Mouse (Mus musculus) lung, postnatal 25 days (tissue): ENCODE results near the gene Fgfrl1.

ENCODE experiments used
- DNase-seq: peaks from one replicate; pipeline ENCODE4 v3.0.0; 2022; ENCODE audit warnings: low spot score

Fgfrl1 gene

GRCm38 (mm10) chr5:108692271-108692670 lies at the start of gene Fgfrl1:
TSS of gene Fgfrl1 (plus strand) at chr5:108692382.
- peak; percentile 68 for DNase-seq

GRCm38 (mm10) chr5:108643674-108644073 lies 48.5 kb upstream of the Fgfrl1 start:
- DNase-seq = peak; percentile 18

- peak; percentile 22 for DNase-seq
These were observed 46.4 kb upstream of the Fgfrl1 start for GRCm38 (mm10) chr5:108645651-108646342.

- no peak for DNase-seq
These were observed 45.9 kb upstream of the Fgfrl1 start for GRCm38 (mm10) chr5:108646343-108646660.

GRCm38 (mm10) chr5:108647311-108647710 lies 44.9 kb upstream of the Fgfrl1 start:
- no peak for DNase-seq

DNA sequence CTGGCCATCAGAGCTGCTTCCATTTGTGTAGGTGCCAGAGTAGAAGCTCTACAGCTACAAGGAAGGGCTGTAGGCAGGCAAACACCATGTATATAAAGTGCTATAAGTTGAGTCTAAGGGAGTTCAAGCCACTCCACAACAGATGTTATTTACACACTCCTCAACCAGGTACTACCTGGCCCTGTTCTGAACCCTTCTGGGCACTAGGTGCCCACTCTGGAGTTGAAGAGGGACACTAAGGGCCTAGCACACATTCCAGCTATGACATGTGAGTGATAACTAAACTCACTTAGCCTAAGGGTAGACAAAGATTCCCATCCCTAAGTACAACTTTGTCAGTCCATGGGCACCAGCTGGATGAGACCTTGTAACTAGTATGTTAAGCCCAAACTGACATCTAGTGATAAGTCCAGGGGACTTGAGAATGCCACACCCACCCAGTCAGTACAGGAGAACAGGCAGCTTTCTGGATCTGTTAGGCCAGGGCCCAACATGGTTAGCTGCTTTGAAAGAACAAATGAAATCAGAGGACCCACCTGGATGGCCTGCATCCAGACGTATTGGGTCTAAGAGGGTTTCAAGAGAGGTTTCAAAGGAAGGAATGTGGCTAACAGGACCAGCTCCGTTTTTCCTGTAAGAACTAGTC lies 44.2 kb upstream of the Fgfrl1 start:
- peak; percentile 30 for DNase-seq

DNA sequence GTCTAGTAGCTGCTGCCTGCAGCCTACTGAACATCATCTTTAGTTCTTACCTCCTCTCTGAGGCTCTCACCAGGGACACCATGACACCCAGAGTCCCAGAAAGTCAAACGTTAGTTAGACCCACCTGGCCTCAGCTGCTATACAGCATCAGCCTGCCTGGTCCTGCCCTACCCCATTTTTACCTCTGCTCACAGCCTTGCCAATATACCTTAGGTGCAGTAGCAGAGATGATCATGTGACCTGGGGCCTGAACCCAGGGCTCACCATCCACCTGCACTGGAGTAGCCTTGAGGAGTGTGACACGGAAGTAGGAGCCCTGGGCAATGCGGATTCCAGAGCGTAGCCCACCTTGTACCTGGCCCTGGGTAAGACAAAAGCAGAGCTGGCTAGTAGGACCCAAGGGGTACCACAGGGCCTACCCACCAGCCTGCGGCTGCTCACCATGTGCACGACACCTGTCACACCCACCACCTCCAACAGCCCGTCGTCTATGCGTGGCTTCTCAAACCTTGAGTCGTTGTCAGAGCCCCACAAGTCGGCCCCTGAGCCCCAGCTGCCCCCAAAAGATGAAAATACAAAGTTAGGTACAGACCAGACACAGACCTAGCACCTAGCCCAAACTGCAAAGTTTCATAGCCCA lies 43.1 kb upstream of the Fgfrl1 start:
- no peak for DNase-seq

DNA sequence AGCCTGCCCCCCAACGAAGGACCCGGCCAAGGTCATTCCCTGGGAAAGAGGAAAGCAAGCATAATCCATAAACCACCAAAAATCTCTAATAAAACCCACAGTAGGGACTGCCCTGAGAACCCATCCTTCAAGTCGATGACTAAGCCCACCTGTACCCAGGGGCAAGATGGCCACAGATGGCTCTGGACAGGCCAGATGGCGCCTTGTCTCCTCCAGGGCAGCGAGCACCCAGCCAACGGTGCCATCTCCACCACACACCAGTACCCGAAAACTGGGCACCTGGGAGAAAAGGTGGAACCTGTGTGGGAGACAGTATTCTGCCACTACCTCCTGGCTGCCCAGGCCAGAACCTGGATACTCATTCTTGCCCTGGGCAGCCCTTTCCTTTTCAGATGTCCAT lies 41.8 kb upstream of the Fgfrl1 start:
- no peak for DNase-seq

GRCm38 (mm10) chr5:108651136-108651720 lies 41.0 kb upstream of the Fgfrl1 start:
- DNase-seq = no peak

DNA sequence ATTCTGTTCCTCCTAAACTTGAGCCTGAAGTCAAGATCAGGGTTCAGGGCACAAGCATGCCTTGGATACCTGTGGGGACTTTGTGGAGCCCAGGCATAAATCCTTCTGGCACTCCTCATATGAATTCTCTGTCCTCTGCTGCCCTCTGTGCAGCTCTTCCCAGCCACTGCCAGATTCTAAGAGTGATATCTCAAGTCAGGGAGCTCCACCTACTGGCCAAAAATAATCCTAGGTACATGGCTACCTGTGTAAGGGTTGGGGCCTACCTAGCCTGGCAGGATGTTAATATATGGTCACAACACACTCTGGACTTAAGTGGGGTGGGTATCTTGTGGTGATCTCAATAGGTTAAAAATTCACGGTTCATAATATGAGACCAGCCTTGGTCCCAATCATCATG lies 40.4 kb upstream of the Fgfrl1 start:
- DNase-seq = peak; percentile 79

GRCm38 (mm10) chr5:108653341-108653740 lies 38.8 kb upstream of the Fgfrl1 start:
- no peak for DNase-seq

GRCm38 (mm10) chr5:108654444-108654990 lies 37.7 kb upstream of the Fgfrl1 start:
- DNase-seq = no peak

DNA sequence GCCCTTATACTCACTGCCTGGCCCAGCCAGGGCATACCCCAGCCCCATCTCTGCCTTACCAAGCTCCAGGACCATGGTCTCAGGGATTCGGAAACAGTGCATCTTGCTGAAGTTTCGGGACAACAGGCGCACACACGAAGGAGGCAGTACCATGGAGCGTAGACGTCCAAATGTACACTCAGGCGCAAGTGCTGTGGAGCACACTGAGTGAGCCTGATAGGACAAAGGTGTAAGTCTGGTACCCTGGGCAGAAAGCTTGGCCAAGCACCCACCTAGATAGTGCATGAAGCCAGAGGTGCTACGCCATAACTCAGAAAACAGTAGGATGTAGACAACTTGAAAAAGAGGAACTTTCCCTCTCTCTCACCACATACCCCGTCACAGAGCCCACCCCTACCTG lies 36.8 kb upstream of the Fgfrl1 start:
- no peak for DNase-seq

DNA sequence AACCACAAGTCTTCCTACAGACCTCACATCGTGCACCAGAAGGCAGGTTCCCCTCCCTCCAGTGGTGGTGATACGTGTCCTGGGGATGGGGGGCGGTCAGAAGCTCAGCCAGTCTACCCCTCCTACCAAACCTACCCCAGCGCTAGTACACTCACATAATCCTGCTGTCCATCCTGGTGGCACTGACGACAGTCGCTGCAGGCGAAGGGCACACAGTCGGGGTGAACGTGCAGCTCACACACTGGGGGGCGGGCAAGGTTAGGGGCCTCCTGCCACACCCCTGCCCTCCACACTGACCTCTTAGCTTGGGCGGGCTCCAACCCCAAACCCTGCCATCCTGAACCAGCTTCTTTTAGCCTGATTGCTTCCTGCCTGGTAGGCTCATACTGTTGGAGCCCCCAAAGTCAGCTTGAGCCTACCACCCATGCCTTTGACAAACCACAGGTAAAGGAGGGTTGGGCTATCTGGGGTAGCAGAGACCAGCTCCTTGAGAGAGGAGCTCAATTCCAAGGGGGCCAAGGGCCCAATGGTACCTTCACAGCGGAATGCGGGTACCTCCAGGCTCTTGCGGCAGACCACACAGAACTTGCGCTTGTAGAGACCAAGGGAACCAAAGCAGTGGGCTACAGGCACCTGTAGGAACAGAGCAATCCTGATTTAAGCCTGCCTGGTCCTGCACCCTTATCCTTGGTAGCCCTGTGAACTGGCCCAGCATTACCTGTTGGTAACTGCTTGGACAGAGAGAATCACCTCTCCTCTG lies 36.1 kb upstream of the Fgfrl1 start:
- DNase-seq = no peak

DNA sequence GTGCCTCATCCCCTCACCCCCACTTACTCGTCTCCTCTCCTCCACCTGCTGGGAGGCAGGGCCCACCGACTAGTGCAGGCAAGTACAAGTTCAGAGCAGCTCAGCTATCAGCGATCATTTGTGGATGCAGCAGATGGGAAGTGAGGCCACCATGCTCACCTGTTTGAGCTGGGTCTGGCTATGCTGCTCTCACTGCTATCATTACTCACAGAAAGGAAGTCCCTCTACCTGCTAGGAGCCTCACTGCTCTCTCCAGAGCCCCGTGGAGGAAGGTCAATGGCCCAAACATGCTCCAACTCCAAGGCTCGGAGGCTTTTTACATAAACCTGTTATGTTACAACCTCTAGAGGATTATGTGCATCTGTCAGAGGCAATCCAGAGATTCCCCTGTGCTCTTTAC lies 34.8 kb upstream of the Fgfrl1 start:
- DNase-seq = no peak

- no peak for DNase-seq
These were observed 33.6 kb upstream of the Fgfrl1 start for GRCm38 (mm10) chr5:108658611-108659010.

GRCm38 (mm10) chr5:108659698-108660631 lies 32.2 kb upstream of the Fgfrl1 start, which contains the start of gene Idua:
TSS of gene Idua (plus strand) at chr5:108660331.
- no peak for DNase-seq

- DNase-seq = peak; percentile 93
These were observed 31.4 kb upstream of the Fgfrl1 start for GRCm38 (mm10) chr5:108660632-108661268.

DNA sequence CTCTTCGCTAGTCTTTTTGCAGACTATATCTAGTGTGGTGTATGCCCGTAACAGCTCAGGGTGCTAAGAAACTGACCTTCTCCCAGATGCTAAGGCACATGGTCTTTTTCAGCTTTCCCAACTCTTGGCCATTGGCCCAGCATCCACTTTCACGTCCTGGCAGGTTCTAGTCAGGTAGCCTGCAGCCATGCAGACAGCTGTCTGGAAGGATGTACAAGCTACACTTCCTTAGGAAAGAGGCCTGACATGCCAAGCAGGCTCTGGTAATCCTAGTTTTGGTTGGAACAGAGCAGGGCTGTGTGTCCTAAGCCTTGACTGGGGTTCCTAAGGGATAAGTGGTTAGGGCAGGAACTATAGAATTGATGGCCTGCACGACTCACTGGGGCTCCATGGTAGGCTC lies 29.4 kb upstream of the Fgfrl1 start:
- no peak for DNase-seq

DNA sequence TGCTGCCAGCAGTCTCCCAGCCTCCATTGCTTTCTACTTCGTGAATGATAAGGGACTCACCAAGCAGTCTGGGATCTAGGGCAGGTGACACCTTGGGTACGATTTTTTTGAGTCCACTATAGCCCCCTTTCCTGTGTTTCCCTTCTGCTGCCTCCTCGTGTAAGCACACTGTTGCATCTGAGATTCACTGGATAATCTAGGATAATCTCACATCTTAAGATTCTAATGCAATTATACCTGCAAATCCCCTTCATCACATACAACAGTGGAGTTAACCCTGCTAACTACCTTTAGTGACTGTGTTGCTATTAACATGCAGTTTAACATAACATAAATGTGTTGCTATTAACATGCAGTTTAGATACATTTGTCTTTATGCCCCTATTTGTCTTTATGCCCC lies 27.1 kb upstream of the Fgfrl1 start:
- no peak for DNase-seq
